Mouse (Mus musculus) liver, postnatal 0 days (tissue): Measurements from ENCODE around the gene Ifne.

Experiments
- CTCF ChIP-seq: sonication (generic); IDR thresholded peaks from 2 replicates; pipeline ENCODE4 v1.5.1; 2016; ENCODE audit warnings: antibody characterized with exemption, low read depth
- EP300 ChIP-seq: IDR thresholded peaks from 2 replicates; pipeline ENCODE4 v1.6.1; 2016; ENCODE audit warnings: antibody characterized with exemption, low read depth, mild to moderate bottlenecking

- no peak for TF ChIP-seq CTCF
- TF ChIP-seq EP300: no peak
Measured at GRCm38 (mm10) chr4:88916306-88916705, 36.3 kb upstream of the Ifne start.
